Mouse (Mus musculus) neural tube, embryonic 12.5 days (tissue): ENCODE results near the gene Gm9513. TPM values are rescaled to one million over a fixed set of nuclear protein-coding genes. Genes with fewer than 3 reads are reported as not detected.

Experiments
- ATAC-seq: fragments of 200-750 bp; cut with Nextera tagmentation; 2 replicates; pipeline ENCODE4 v1.8.0; 2017; ENCODE audit warnings: low read depth, mild to moderate bottlenecking, moderate TSS enrichment, moderate library complexity; ENCODE audit not compliant: low FRiP score
- H3K27ac ChIP-seq: fragments of 300-500 bp; sonication (generic); 2 replicates; pipeline ENCODE4 v1.5.1; 2016
- H3K27me3 ChIP-seq: fragments of 300-500 bp; sonication (generic); replicated peaks from 2 replicates; pipeline ENCODE4 v1.6.1; 2016; ENCODE audit warnings: mild to moderate bottlenecking
- H3K36me3 ChIP-seq: fragments of 300-500 bp; sonication (generic); 2 replicates; pipeline ENCODE4 v1.6.1; 2016; ENCODE audit warnings: mild to moderate bottlenecking
- H3K4me1 ChIP-seq: fragments of 300-500 bp; sonication (generic); 2 replicates; pipeline ENCODE4 v1.6.1; 2016
- H3K4me2 ChIP-seq: fragments of 300-500 bp; sonication (generic); replicated peaks from 2 replicates; pipeline ENCODE4 v1.6.1; 2016; ENCODE audit warnings: mild to moderate bottlenecking
- H3K4me3 ChIP-seq: fragments of 300-500 bp; sonication (generic); 2 replicates; pipeline ENCODE4 v1.5.1; 2016
- H3K9ac ChIP-seq: fragments of 300-500 bp; sonication (generic); 2 replicates; pipeline ENCODE4 v1.6.1; 2016; ENCODE audit warnings: mild to moderate bottlenecking
- H3K9me3 ChIP-seq: fragments of 300-500 bp; sonication (generic); 2 replicates; pipeline ENCODE4 v1.6.1; 2016; ENCODE audit warnings: mild to moderate bottlenecking
- WGBS: fragments of 180-500 bp; shearing (Covaris S2); methylation state at CpG from one replicate; pipeline ENCODE4 v1.1.7; 2016; 5-methylcytosine and 5-hydroxymethylcytosine counted together
- polyA plus RNA-seq: library from polyadenylated mRNA; unstranded; fragments of >200 nt; fragmentation: Nextera tagmentation; extraction: Ambion mirVana; gene quantifications from 2 replicates; pipeline ENCODE4 v1.2.1, GENCODE M21; 2016

Gene Gm9513
- polyA plus RNA-seq, result not detected in 2 replicates

- ATAC-seq, result no peak
- H3K27ac ChIP-seq, result no peak within 1 kb of the TSS
- H3K27me3 ChIP-seq, result no peaks in the 10 kb centered on the region
- no peak within 1 kb of the TSS for H3K4me2 ChIP-seq
- no peaks in the 10 kb centered on the region for H3K4me1 ChIP-seq
- H3K9me3 ChIP-seq, result peaks cover 10% of the 10 kb centered on the region; the same call in 1 of the 2 replicates
- H3K9ac ChIP-seq, result no peak within 1 kb of the TSS
- H3K36me3 ChIP-seq, result no peaks in the 10 kb centered on the region
- 71% methylated on average over 3 of the region's 3 CpGs for WGBS
- no peak within 1 kb of the TSS for H3K4me3 ChIP-seq
Measured at GRCm38 (mm10) chr9:36475338-36475737, at the start of gene Gm9513. Gene Gm9513, plus strand, starts transcription at chr9:36475638.

- Histone ChIP-seq H3K4me1 (no peaks in the 10 kb centered on the region), H3K4me3 (no peak within 1 kb of the TSS), H3K36me3 (no peaks in the 10 kb centered on the region), H3K27ac (no peak within 1 kb of the TSS), H3K9me3 (peaks cover 33% of the 10 kb centered on the region; the same call in 1 of the 2 replicates), H3K27me3 (no peaks in the 10 kb centered on the region), H3K9ac (no peak within 1 kb of the TSS), H3K4me2 (no peak within 1 kb of the TSS)
- WGBS, result 82% methylated on average over 4 of the region's 4 CpGs
- no peak for ATAC-seq
Measured at GRCm38 (mm10) chr9:36431584-36431983, 43.9 kb upstream of the Gm9513 start, which contains the start of gene Gm7257. Gene Gm7257, plus strand, starts transcription at chr9:36431884.

- no peak for ATAC-seq
- H3K9ac ChIP-seq, result no peak overlapping the region
- no peaks in the 10 kb centered on the region for H3K36me3 ChIP-seq
- H3K4me2 ChIP-seq, result no peak overlapping the region
- H3K4me1 ChIP-seq, result no peaks in the 10 kb centered on the region
- no peak overlapping the region for H3K4me3 ChIP-seq
- 47% methylated on average over 2 of the region's 2 CpGs for WGBS
- no peak overlapping the region for H3K27ac ChIP-seq
- no peaks in the 10 kb centered on the region for H3K27me3 ChIP-seq
- peaks cover 23% of the 10 kb centered on the region; the same call in 1 of the 2 replicates for H3K9me3 ChIP-seq
Measured at GRCm38 (mm10) chr9:36435051-36435764, 40.2 kb upstream of the Gm9513 start.

- peaks cover 13% of the 10 kb centered on the region for H3K9me3 ChIP-seq
- WGBS, result 89% methylated on average over 4 of the region's 4 CpGs
- ATAC-seq, result no peak
- H3K9ac ChIP-seq, result no peak overlapping the region
- no peak overlapping the region for H3K4me2 ChIP-seq
- H3K4me1 ChIP-seq, result no peaks in the 10 kb centered on the region
- H3K27ac ChIP-seq, result no peak overlapping the region
- H3K36me3 ChIP-seq, result no peaks in the 10 kb centered on the region
- H3K4me3 ChIP-seq, result no peak overlapping the region
- no peaks in the 10 kb centered on the region for H3K27me3 ChIP-seq
Measured at GRCm38 (mm10) chr9:36494501-36495220, 19.2 kb downstream of the Gm9513 start.

GRCm38 (mm10) chr9:36495824-36496223, 20.4 kb downstream of the Gm9513 start:
- Histone ChIP-seq H3K9me3 (peaks cover 15% of the 10 kb centered on the region), H3K27me3 (no peaks in the 10 kb centered on the region), H3K4me3 (no peak overlapping the region), H3K9ac (no peak overlapping the region), H3K4me2 (no peak overlapping the region), H3K4me1 (no peaks in the 10 kb centered on the region), H3K36me3 (no peaks in the 10 kb centered on the region), H3K27ac (no peak overlapping the region)
- WGBS, result 67% methylated on average over 1 of the region's 1 CpGs
- ATAC-seq, result no peak

- no peak overlapping the region for H3K4me3 ChIP-seq
- no peak overlapping the region for H3K4me2 ChIP-seq
- H3K9ac ChIP-seq, result no peak overlapping the region
- no peaks in the 10 kb centered on the region for H3K27me3 ChIP-seq
- no peak for ATAC-seq
- 84% methylated on average over 5 of the region's 5 CpGs for WGBS
- H3K9me3 ChIP-seq, result peaks cover 32% of the 10 kb centered on the region
- H3K27ac ChIP-seq, result no peak overlapping the region
- H3K4me1 ChIP-seq, result no peaks in the 10 kb centered on the region
- no peaks in the 10 kb centered on the region for H3K36me3 ChIP-seq
Measured at GRCm38 (mm10) chr9:36504211-36504610, 28.8 kb downstream of the Gm9513 start.

Other genes starting within 250 kb of the Gm9513 start
- not detected in 2 replicates for gene Gm7257, start 43.8 kb upstream of the Gm9513 start, polyA plus RNA-seq
- gene Gm5615, start 66.3 kb downstream of the Gm9513 start, polyA plus RNA-seq, result not detected in 2 replicates
- gene Gm17689, start 107.0 kb downstream of the Gm9513 start, polyA plus RNA-seq, result not detected in 2 replicates
- gene A630095E13Rik, start 167.7 kb downstream of the Gm9513 start, polyA plus RNA-seq, result not detected in 2 replicates
- not detected in 2 replicates for gene Acrv1, start 217.6 kb downstream of the Gm9513 start, polyA plus RNA-seq